Mouse (Mus musculus) midbrain, postnatal 0 days (tissue): ENCODE results near the gene Gm8764. TPM values are rescaled to one million over a fixed set of nuclear protein-coding genes. Genes with fewer than 3 reads are reported as not detected.
"Not testable (repeated sequence)": the region's sequence is repeated elsewhere in the genome, so short reads cannot be mapped to it uniquely, and the experiment has no call there.

Experiments used
- ATAC-seq: fragments of 200-750 bp; cut with Nextera tagmentation; 2 replicates; pipeline ENCODE4 v1.8.0; 2017; ENCODE audit warnings: moderate number of reproducible peaks, mild to moderate bottlenecking, moderate TSS enrichment, moderate library complexity; ENCODE audit not compliant: low FRiP score
- DNase-seq: peaks from one replicate; pipeline ENCODE4 v3.0.0-alpha.2; 2015; ENCODE audit warnings: low spot score
- H3K27ac ChIP-seq: fragments of 300-500 bp; sonication (generic); 2 replicates; pipeline ENCODE4 v1.5.1; 2014; ENCODE audit warnings: low read depth, mild to moderate bottlenecking, low read length, mixed read lengths
- H3K27me3 ChIP-seq: fragments of 300-500 bp; sonication (generic); 2 replicates; pipeline ENCODE4 v1.6.1; 2014; ENCODE audit warnings: low read length, control low read depth, mixed read lengths; ENCODE audit not compliant: insufficient read depth
- H3K36me3 ChIP-seq: fragments of 300-500 bp; sonication (generic); 2 replicates; pipeline ENCODE4 v1.6.1; 2014; ENCODE audit warnings: low read length, control low read depth, mixed read lengths; ENCODE audit not compliant: insufficient read depth
- H3K4me1 ChIP-seq: fragments of 300-500 bp; sonication (generic); 2 replicates; pipeline ENCODE4 v1.6.1; 2014; ENCODE audit warnings: mild to moderate bottlenecking, control low read depth, antibody characterized with exemption, low read length, mixed read lengths; ENCODE audit not compliant: insufficient read depth
- H3K4me2 ChIP-seq: fragments of 300-500 bp; sonication (generic); 2 replicates; pipeline ENCODE4 v1.6.1; 2014; ENCODE audit warnings: low read depth, mild to moderate bottlenecking, low read length, mixed read lengths; ENCODE audit not compliant: poor library complexity, severe bottlenecking
- H3K4me3 ChIP-seq: fragments of 300-500 bp; sonication (generic); 2 replicates; pipeline ENCODE4 v1.5.1; 2014; ENCODE audit warnings: low read depth, mild to moderate bottlenecking, low read length, moderate library complexity
- H3K9ac ChIP-seq: fragments of 300-500 bp; sonication (generic); replicated peaks from 2 replicates; pipeline ENCODE4 v1.6.1; 2014; ENCODE audit warnings: mild to moderate bottlenecking, low read length, moderate library complexity, mixed read lengths; ENCODE audit not compliant: poor library complexity, severe bottlenecking
- H3K9me3 ChIP-seq: fragments of 300-500 bp; sonication (generic); 2 replicates; pipeline ENCODE4 v1.6.1; 2016; ENCODE audit warnings: low read length, control low read depth
- CTCF ChIP-seq: IDR thresholded peaks from 2 replicates; pipeline ENCODE4 v1.5.1; 2016; ENCODE audit warnings: antibody characterized with exemption, mild to moderate bottlenecking
- WGBS: fragments of 180-500 bp; shearing (Covaris S2); extraction: QIAGEN DNeasy Blood & Tissue Kit; methylation state at CpG from one replicate; pipeline ENCODE4 v1.1.7; 2014; 5-methylcytosine and 5-hydroxymethylcytosine counted together
- polyA plus RNA-seq: library from polyadenylated mRNA; unstranded; fragments of >200 nt; fragmentation: Nextera tagmentation; extraction: Ambion mirVana; gene quantifications from 2 replicates; pipeline ENCODE4 v1.2.1, GENCODE M21; 2015
- total RNA-seq: library from RNA; depleted of rRNA; stranded (reverse); fragments of >200 nt; gene quantifications from 2 replicates; pipeline ENCODE4 v1.2.3, GENCODE M21; 2014; rRNA removed

Gm8764 gene
- not detected in 2 replicates for total RNA-seq
- not detected in 2 replicates for polyA plus RNA-seq

DNA sequence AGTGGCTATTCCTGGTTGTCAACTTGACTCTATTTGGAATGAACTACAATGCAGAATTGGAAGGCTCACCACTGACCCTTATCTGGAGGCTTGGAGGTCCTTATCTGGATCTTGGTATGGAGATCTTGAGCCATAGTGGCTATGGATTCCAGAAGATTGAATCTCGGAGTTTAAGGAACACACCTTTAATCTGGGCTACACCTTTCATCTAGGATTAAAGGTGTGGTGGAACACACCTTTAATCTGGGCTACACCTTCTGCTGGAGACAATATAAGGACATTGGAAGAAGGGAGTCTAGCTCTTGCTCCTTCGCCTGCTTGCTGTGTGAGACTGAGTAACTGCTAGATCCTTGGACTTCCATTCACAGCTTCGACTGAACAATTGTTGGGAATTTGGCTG is at the start of gene Gm8764:
Gm8764 (plus strand) TSS at position 301 of the 400 bp plus-strand sequence.
- H3K27me3 ChIP-seq, H3K9ac ChIP-seq, H3K4me1 ChIP-seq, DNase-seq, H3K4me3 ChIP-seq, H3K9me3 ChIP-seq, H3K36me3 ChIP-seq, H3K4me2 ChIP-seq, ATAC-seq, H3K27ac ChIP-seq: not testable (repeated sequence)
- WGBS = no CpG with 5 or more reads among the region's 3 CpGs

DNA sequence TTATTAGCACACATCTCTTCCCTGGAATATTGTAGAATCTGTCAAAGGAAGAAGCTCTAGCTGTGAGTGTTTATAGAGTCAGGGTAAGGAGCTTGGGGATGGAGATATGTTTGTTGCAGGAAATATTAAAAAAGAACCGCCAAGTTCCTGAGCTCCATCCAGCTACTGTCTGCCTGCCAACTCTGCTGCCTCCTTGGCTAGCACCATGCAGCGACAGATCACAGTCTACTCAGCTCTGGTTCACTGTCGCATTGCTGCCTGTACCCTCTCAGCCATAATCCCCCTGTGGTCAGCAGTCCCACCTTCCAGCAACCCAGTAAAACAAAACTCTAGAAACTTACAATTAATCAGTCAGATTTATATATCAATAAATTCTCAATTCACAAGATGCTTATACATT is 49.8 kb upstream of the Gm8764 start:
- no peaks in the 10 kb centered on the region for H3K9me3 ChIP-seq
- no peaks in the 10 kb centered on the region for H3K27me3 ChIP-seq
- H3K36me3 ChIP-seq = no peaks in the 10 kb centered on the region
- WGBS = 77% methylated on average over 3 of the region's 3 CpGs
- ATAC-seq = no peak
- TF ChIP-seq CTCF = no peak
- DNase-seq = no peak
- H3K9ac ChIP-seq = no peak overlapping the region
- no peak overlapping the region for H3K4me3 ChIP-seq
- no peak overlapping the region for H3K27ac ChIP-seq
- H3K4me2 ChIP-seq = no peak overlapping the region
- no peaks in the 10 kb centered on the region for H3K4me1 ChIP-seq

DNA sequence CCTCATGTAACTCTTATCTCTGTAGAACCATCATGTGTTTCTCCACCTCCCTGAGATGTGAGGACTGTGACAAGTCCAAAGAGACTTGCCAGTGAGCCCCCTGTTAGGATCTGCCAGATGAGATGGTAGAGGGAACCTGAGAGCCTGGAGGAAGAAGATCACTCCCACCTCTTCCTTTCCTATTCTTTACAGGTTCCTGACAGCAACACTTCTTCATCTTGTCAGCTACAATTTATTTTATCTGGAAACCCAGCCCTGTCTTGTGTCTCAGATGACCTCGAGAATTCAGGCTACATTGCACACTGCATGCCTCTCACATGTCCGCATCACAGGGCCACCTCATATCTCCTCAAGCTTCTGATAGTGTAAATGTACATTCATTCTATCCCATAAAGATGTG is 41.5 kb upstream of the Gm8764 start:
- no peak for ATAC-seq
- H3K27ac ChIP-seq = no peak overlapping the region
- H3K4me3 ChIP-seq = no peak overlapping the region
- no peaks in the 10 kb centered on the region for H3K4me1 ChIP-seq
- WGBS = 75% methylated on average over 2 of the region's 2 CpGs
- H3K36me3 ChIP-seq = no peaks in the 10 kb centered on the region
- H3K9me3 ChIP-seq = no peaks in the 10 kb centered on the region
- TF ChIP-seq CTCF = no peak
- H3K9ac ChIP-seq = no peak overlapping the region
- H3K27me3 ChIP-seq = no peaks in the 10 kb centered on the region
- DNase-seq = no peak
- no peak overlapping the region for H3K4me2 ChIP-seq

DNA sequence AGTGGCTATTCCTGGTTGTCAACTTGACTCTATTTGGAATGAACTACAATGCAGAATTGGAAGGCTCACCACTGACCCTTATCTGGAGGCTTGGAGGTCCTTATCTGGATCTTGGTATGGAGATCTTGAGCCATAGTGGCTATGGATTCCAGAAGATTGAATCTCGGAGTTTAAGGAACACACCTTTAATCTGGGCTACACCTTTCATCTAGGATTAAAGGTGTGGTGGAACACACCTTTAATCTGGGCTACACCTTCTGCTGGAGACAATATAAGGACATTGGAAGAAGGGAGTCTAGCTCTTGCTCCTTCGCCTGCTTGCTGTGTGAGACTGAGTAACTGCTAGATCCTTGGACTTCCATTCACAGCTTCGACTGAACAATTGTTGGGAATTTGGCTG is 17.1 kb upstream of the Gm8764 start, which contains the start of gene Gm21293:
Gm21293 (plus strand) TSS at position 301 of the 400 bp plus-strand sequence.
- not testable (repeated sequence) for H3K36me3 ChIP-seq, ATAC-seq, H3K9ac ChIP-seq

GRCm38 (mm10) chr10:104151197-104151596 is 8.6 kb upstream of the Gm8764 start, which contains the start of gene Gm6763:
Gm6763 (plus strand) TSS chr10:104151497.
- H3K9me3 ChIP-seq, H3K4me2 ChIP-seq, DNase-seq, ATAC-seq, H3K9ac ChIP-seq, H3K4me3 ChIP-seq, H3K27ac ChIP-seq, H3K4me1 ChIP-seq, H3K36me3 ChIP-seq, H3K27me3 ChIP-seq: not testable (repeated sequence)
- no CpG with 5 or more reads among the region's 3 CpGs for WGBS

More for the DNA sequence above, 17.1 kb upstream of the Gm8764 start, which contains the start of gene Gm21293:
- H3K4me2 ChIP-seq, H3K4me3 ChIP-seq, H3K27ac ChIP-seq, H3K4me1 ChIP-seq, H3K9me3 ChIP-seq, DNase-seq, H3K27me3 ChIP-seq: not testable (repeated sequence)
- WGBS = no CpG with 5 or more reads among the region's 3 CpGs

DNA sequence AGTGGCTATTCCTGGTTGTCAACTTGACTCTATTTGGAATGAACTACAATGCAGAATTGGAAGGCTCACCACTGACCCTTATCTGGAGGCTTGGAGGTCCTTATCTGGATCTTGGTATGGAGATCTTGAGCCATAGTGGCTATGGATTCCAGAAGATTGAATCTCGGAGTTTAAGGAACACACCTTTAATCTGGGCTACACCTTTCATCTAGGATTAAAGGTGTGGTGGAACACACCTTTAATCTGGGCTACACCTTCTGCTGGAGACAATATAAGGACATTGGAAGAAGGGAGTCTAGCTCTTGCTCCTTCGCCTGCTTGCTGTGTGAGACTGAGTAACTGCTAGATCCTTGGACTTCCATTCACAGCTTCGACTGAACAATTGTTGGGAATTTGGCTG is 8.4 kb downstream of the Gm8764 start, which contains the start of gene Gm21304:
Gm21304 (plus strand) TSS at position 301 of the 400 bp plus-strand sequence.
- not testable (repeated sequence) for H3K9me3 ChIP-seq, H3K4me2 ChIP-seq, DNase-seq, H3K27me3 ChIP-seq, H3K4me3 ChIP-seq, H3K9ac ChIP-seq, H3K4me1 ChIP-seq, ATAC-seq, H3K36me3 ChIP-seq, H3K27ac ChIP-seq
- WGBS = no CpG with 5 or more reads among the region's 3 CpGs

- no CpG with 5 or more reads among the region's 3 CpGs for WGBS
- not testable (repeated sequence) for H3K27ac ChIP-seq, H3K9me3 ChIP-seq, H3K4me1 ChIP-seq, ATAC-seq, H3K4me2 ChIP-seq, H3K27me3 ChIP-seq, H3K4me3 ChIP-seq, H3K9ac ChIP-seq, DNase-seq, H3K36me3 ChIP-seq
Measured at GRCm38 (mm10) chr10:104176724-104177123, 16.9 kb downstream of the Gm8764 start, which contains the start of gene Gm21312. Gm21312 (plus strand) TSS chr10:104177024.

DNA sequence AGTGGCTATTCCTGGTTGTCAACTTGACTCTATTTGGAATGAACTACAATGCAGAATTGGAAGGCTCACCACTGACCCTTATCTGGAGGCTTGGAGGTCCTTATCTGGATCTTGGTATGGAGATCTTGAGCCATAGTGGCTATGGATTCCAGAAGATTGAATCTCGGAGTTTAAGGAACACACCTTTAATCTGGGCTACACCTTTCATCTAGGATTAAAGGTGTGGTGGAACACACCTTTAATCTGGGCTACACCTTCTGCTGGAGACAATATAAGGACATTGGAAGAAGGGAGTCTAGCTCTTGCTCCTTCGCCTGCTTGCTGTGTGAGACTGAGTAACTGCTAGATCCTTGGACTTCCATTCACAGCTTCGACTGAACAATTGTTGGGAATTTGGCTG is 25.4 kb downstream of the Gm8764 start, which contains the start of gene Gm20765:
Gm20765 (plus strand) TSS at position 301 of the 400 bp plus-strand sequence.
- WGBS = no CpG with 5 or more reads among the region's 3 CpGs
- H3K36me3 ChIP-seq, H3K4me2 ChIP-seq, H3K27me3 ChIP-seq, H3K9me3 ChIP-seq, H3K27ac ChIP-seq, ATAC-seq, H3K4me1 ChIP-seq, H3K9ac ChIP-seq, DNase-seq, H3K4me3 ChIP-seq: not testable (repeated sequence)

- not testable (repeated sequence) for H3K27ac ChIP-seq, H3K9ac ChIP-seq, H3K4me2 ChIP-seq, H3K4me1 ChIP-seq, H3K36me3 ChIP-seq, ATAC-seq, H3K27me3 ChIP-seq, H3K4me3 ChIP-seq, H3K9me3 ChIP-seq, DNase-seq
- no CpG with 5 or more reads among the region's 3 CpGs for WGBS
Measured at GRCm38 (mm10) chr10:104193742-104194141, 33.9 kb downstream of the Gm8764 start, which contains the start of gene Gm4340. Gm4340 (plus strand) TSS chr10:104194042.
